Mouse (Mus musculus) kidney, postnatal 0 days (tissue): Measurements from ENCODE around the gene Kcnh7. TPM values are rescaled to one million over a fixed set of nuclear protein-coding genes. Genes with fewer than 3 reads are reported as not detected.
A peak's percentile ranks its signal among the peaks of the same experiment; 100 is the strongest.
"Not testable (repeated sequence)": the region's sequence is repeated elsewhere in the genome, so short reads cannot be mapped to it uniquely, and the experiment has no call there.

Experiments
- ATAC-seq: fragments of 200-750 bp; cut with Nextera tagmentation; replicated peaks from 2 replicates; pipeline ENCODE4 v1.8.0; 2017; ENCODE audit warnings: low read depth, moderate number of reproducible peaks, moderate TSS enrichment, moderate library complexity; ENCODE audit not compliant: low FRiP score
- DNase-seq: peaks from one replicate; pipeline ENCODE4 v3.0.0-alpha.2; 2016; ENCODE audit warnings: low spot score
- H3K27ac ChIP-seq: fragments of 300-500 bp; sonication (generic); 2 replicates; pipeline ENCODE4 v1.5.1; 2014; ENCODE audit warnings: mild to moderate bottlenecking
- H3K27me3 ChIP-seq: fragments of 300-500 bp; sonication (generic); 2 replicates; pipeline ENCODE4 v1.6.1; 2014; ENCODE audit warnings: low read length, mixed read lengths; ENCODE audit not compliant: insufficient read depth
- H3K36me3 ChIP-seq: fragments of 300-500 bp; sonication (generic); 2 replicates; pipeline ENCODE4 v1.6.1; 2014; ENCODE audit warnings: low read length, mixed read lengths; ENCODE audit not compliant: insufficient read depth
- H3K4me1 ChIP-seq: fragments of 300-500 bp; sonication (generic); replicated peaks from 2 replicates; pipeline ENCODE4 v1.6.1; 2014; ENCODE audit warnings: antibody characterized with exemption, low read length, mixed read lengths; ENCODE audit not compliant: insufficient read depth
- H3K4me2 ChIP-seq: fragments of 300-500 bp; sonication (generic); 2 replicates; pipeline ENCODE4 v1.6.1; 2014; ENCODE audit warnings: mild to moderate bottlenecking, low read length, moderate library complexity, mixed read lengths
- H3K4me3 ChIP-seq: fragments of 300-500 bp; sonication (generic); replicated peaks from 2 replicates; pipeline ENCODE4 v1.5.1; 2014; ENCODE audit warnings: low read depth, low read length
- H3K9ac ChIP-seq: fragments of 300-500 bp; sonication (generic); 2 replicates; pipeline ENCODE4 v1.6.1; 2014; ENCODE audit warnings: low read depth, low read length
- H3K9me3 ChIP-seq: fragments of 300-500 bp; sonication (generic); replicated peaks from 2 replicates; pipeline ENCODE4 v1.6.1; 2016; ENCODE audit warnings: low read length, inconsistent platforms, mixed read lengths
- CTCF ChIP-seq: IDR thresholded peaks from 2 replicates; pipeline ENCODE4 v1.5.1; 2016; ENCODE audit warnings: antibody characterized with exemption, low read depth, mild to moderate bottlenecking, moderate library complexity
- whole genome bisulfite sequencing: fragments of 180-500 bp; shearing (Covaris S2); extraction: QIAGEN DNeasy Blood & Tissue Kit; methylation state at CpG from one replicate; pipeline ENCODE4 v1.1.7; 2014; 5-methylcytosine and 5-hydroxymethylcytosine counted together
- polyA plus RNA-seq: library from polyadenylated mRNA; unstranded; fragments of >200 nt; fragmentation: Nextera tagmentation; extraction: Ambion mirVana; gene quantifications from 2 replicates; pipeline ENCODE4 v1.2.1, GENCODE M21; 2015

Kcnh7 gene
- polyA plus RNA-seq, 1 experiment from 2014 or later: 0.46 TPM

- no peak for DNase-seq
- Histone ChIP-seq H3K9me3 (no peaks in the 10 kb centered on the region), H3K27ac (no peak overlapping the region), H3K4me1 (no peaks in the 10 kb centered on the region), H3K27me3 (no peaks in the 10 kb centered on the region), H3K4me2 (no peak overlapping the region), H3K4me3 (no peak overlapping the region), H3K36me3 (no peaks in the 10 kb centered on the region), H3K9ac (no peak overlapping the region)
- ATAC-seq: no peak
- 96% methylated on average over 4 of the region's 4 CpGs for WGBS
- no peak for TF ChIP-seq CTCF
Measured at GRCm38 (mm10) chr2:62715260-62715659, 468.8 kb downstream of the Kcnh7 start.

DNA sequence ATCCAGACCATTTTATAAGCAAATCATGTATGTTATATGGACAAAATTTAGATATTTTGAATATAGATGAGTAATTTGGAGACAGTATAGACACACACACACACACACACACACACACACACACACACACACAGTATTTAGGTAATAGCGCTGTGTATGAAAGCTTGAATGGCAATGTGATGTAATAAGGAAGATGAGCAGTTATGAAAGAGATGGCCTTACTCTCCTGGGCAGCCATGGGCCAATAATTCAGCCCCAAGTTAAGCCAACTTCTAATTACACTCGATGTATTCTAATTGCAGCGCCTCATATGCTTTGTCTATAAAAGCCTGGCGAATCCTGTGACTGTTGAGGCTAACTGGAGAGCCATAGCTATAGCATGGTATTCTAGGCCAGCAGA, 469.7 kb downstream of the Kcnh7 start:
- H3K9me3 ChIP-seq, H3K27ac ChIP-seq, H3K4me1 ChIP-seq, H3K9ac ChIP-seq, ATAC-seq, H3K27me3 ChIP-seq, H3K4me2 ChIP-seq, DNase-seq, H3K36me3 ChIP-seq, H3K4me3 ChIP-seq: not testable (repeated sequence)
- WGBS: 97% methylated on average over 4 of the region's 4 CpGs

- 91% methylated on average over 1 of the region's 1 CpGs for WGBS
- Histone ChIP-seq H3K4me1 (no peaks in the 10 kb centered on the region), H3K4me2 (no peak overlapping the region), H3K27me3 (no peaks in the 10 kb centered on the region), H3K27ac (no peak overlapping the region), H3K9ac (no peak overlapping the region), H3K36me3 (no peaks in the 10 kb centered on the region), H3K9me3 (no peaks in the 10 kb centered on the region), H3K4me3 (no peak overlapping the region)
- no peak for DNase-seq
- no peak for TF ChIP-seq CTCF
- no peak for ATAC-seq
Measured at GRCm38 (mm10) chr2:62709633-62710032, 474.5 kb downstream of the Kcnh7 start.

GRCm38 (mm10) chr2:62706313-62706712, 477.8 kb downstream of the Kcnh7 start:
- 89% methylated on average over 3 of the region's 3 CpGs for WGBS

GRCm38 (mm10) chr2:62685934-62686333, 498.2 kb downstream of the Kcnh7 start:
- no peak for DNase-seq
- Histone ChIP-seq H3K4me1 (no peaks in the 10 kb centered on the region), H3K9me3 (no peaks in the 10 kb centered on the region), H3K27me3 (no peaks in the 10 kb centered on the region), H3K4me3 (no peak overlapping the region), H3K4me2 (no peak overlapping the region), H3K27ac (no peak overlapping the region), H3K9ac (no peak overlapping the region), H3K36me3 (no peaks in the 10 kb centered on the region)
- ATAC-seq: no peak
- TF ChIP-seq CTCF: no peak
- 85% methylated on average over 6 of the region's 6 CpGs for WGBS

More at GRCm38 (mm10) chr2:62706313-62706712, 477.8 kb downstream of the Kcnh7 start:
- ATAC-seq: no peak
- no peak overlapping the region for H3K27ac ChIP-seq
- no peak for TF ChIP-seq CTCF
- no peak for DNase-seq
- H3K4me3 ChIP-seq: no peak overlapping the region
- H3K27me3 ChIP-seq: no peaks in the 10 kb centered on the region
- H3K4me2 ChIP-seq: no peak overlapping the region
- H3K9me3 ChIP-seq: no peaks in the 10 kb centered on the region
- no peaks in the 10 kb centered on the region for H3K4me1 ChIP-seq
- no peaks in the 10 kb centered on the region for H3K36me3 ChIP-seq
- H3K9ac ChIP-seq: no peak overlapping the region

- no peaks in the 10 kb centered on the region for H3K4me1 ChIP-seq
- H3K4me3 ChIP-seq: no peak overlapping the region
- no peak overlapping the region for H3K9ac ChIP-seq
- DNase-seq (peak; percentile 7), ATAC-seq (no peak; the same call in 1 of the 2 replicates)
- H3K27ac ChIP-seq: no peak overlapping the region
- no peaks in the 10 kb centered on the region for H3K9me3 ChIP-seq
- no peaks in the 10 kb centered on the region for H3K27me3 ChIP-seq
- no peak for TF ChIP-seq CTCF
- no peaks in the 10 kb centered on the region for H3K36me3 ChIP-seq
- 51% methylated on average over 3 of the region's 3 CpGs for WGBS
- no peak overlapping the region for H3K4me2 ChIP-seq
Measured at GRCm38 (mm10) chr2:62684989-62685595, 499.0 kb downstream of the Kcnh7 start.

DNA sequence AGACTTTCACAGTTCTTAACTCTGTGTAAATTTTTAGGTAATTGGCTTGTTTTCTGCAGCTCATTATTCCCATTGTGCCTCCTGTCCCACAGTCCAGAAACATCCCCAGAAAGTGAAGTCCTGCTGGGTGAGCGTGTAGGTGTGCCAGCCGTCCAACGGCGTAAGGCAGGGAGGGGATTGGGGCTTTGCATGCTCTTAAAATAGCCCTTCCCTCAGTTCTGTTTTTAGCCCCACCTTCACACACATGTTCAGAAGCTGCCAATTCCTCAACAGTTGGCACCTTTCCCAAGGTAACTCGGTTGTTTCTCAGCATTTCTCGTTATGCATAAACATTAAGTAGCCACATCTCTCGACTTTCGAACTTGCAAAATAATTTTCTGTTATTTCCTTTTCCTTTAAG, 502.4 kb downstream of the Kcnh7 start:
- TF ChIP-seq CTCF: no peak
- no peaks in the 10 kb centered on the region for H3K4me1 ChIP-seq
- H3K27ac ChIP-seq: no peak overlapping the region
- H3K4me3 ChIP-seq: no peak overlapping the region
- WGBS: 76% methylated on average over 8 of the region's 8 CpGs
- H3K36me3 ChIP-seq: no peaks in the 10 kb centered on the region
- H3K27me3 ChIP-seq: no peaks in the 10 kb centered on the region
- no peak for DNase-seq
- no peak overlapping the region for H3K4me2 ChIP-seq
- ATAC-seq: no peak
- no peaks in the 10 kb centered on the region for H3K9me3 ChIP-seq
- no peak overlapping the region for H3K9ac ChIP-seq
